Comparison of ENCODE assay signal across 8 mouse cellular contexts in genomic region chr11:33203383-33204328, GRCm38 (mm10). TPM values are rescaled to one million over a fixed set of nuclear protein-coding genes. Genes with fewer than 3 reads are reported as not detected.
DNase-seq lines count a peak whose midpoint lies in the region; ATAC-seq and TF ChIP-seq lines count a peak whose summit lies in the region.

Gene Tlx3, minus strand, starts transcription at chr11:33203589.

- TF ChIP-seq POLR2A in cerebellum, adult 2 months (IDR thresholded peaks at IDR 0.05; ENCODE audit: borderline replicate concordance, insufficient read depth, low read length), result peak; percentile 52; the same call in 1 of the 2 replicates

- H3K27ac ChIP-seq in lung, postnatal 0 days (ENCODE audit: low read length), result no peak within 1 kb of the TSS
- peak within 1 kb of the TSS; percentile 96 for H3K27ac ChIP-seq in cerebellum, adult 2 months (ENCODE audit: insufficient read depth, low read length)
- no peak within 1 kb of the TSS for H3K27ac ChIP-seq in forebrain, embryonic 14.5 days (ENCODE audit: low read depth, low read length)
- no peak within 1 kb of the TSS for H3K27ac ChIP-seq in intestine, postnatal 0 days (ENCODE audit: low read depth, low read length)
- no peak within 1 kb of the TSS for H3K27ac ChIP-seq in midbrain, postnatal 0 days (ENCODE audit: low read depth, low read length)

- peak; percentile 31 for DNase-seq in lung, postnatal 0 days (ENCODE audit: low spot score)
- no peak for DNase-seq in lung, adult 18-20 months
- peak; percentile 85 to 94 for DNase-seq in cerebellum, adult 2 months
- DNase-seq in forebrain, embryonic 14.5 days (ENCODE audit: low spot score), result peak; percentile 88
- peak; percentile 88 for DNase-seq in midbrain, postnatal 0 days (ENCODE audit: low spot score)
- DNase-seq in layer of hippocampus, adult 9-11 months, result no peak

- 0 out of 2 replicates have a peak, but pooled peaks have one; percentile 12 for ATAC-seq in lung, postnatal 0 days
- peak; percentile 67 for ATAC-seq in forebrain, embryonic 14.5 days
- ATAC-seq in intestine, postnatal 0 days, result peak; percentile 7; the same call in 1 of the 2 replicates
- ATAC-seq in midbrain, postnatal 0 days (ENCODE audit: low FRiP score), result no peak
- ATAC-seq in megakaryocyte progenitor cell, adult 5-6 weeks (replicated peaks; ENCODE audit: poor library complexity), result no peak

- H3K9ac ChIP-seq in lung, postnatal 0 days (replicated peaks; ENCODE audit: low read depth), result no peak within 1 kb of the TSS
- H3K9ac ChIP-seq in forebrain, embryonic 14.5 days (ENCODE audit: low read length), result peak within 1 kb of the TSS; percentile 25; the same call in 1 of the 2 replicates
- no peak within 1 kb of the TSS for H3K9ac ChIP-seq in intestine, postnatal 0 days (ENCODE audit: low read depth, low read length)
- H3K9ac ChIP-seq in midbrain, postnatal 0 days (replicated peaks; ENCODE audit: low read length, poor library complexity, severe bottlenecking), result no peak within 1 kb of the TSS

- peaks cover 72% of the 10 kb centered on the region for H3K27me3 ChIP-seq in lung, postnatal 0 days (replicated peaks; ENCODE audit: insufficient read depth, low read length)
- peaks cover 9% of the 10 kb centered on the region; the same call in 1 of the 2 replicates for H3K27me3 ChIP-seq in cerebellum, adult 2 months (ENCODE audit: control insufficient read depth, insufficient read depth, low read length)
- peaks cover 80% of the 10 kb centered on the region for H3K27me3 ChIP-seq in forebrain, embryonic 14.5 days (replicated peaks; ENCODE audit: control insufficient read depth, insufficient read depth, low read length)
- H3K27me3 ChIP-seq in intestine, postnatal 0 days (replicated peaks; ENCODE audit: control insufficient read depth, insufficient read depth, low read length), result peaks cover 87% of the 10 kb centered on the region
- peaks cover 70% of the 10 kb centered on the region for H3K27me3 ChIP-seq in midbrain, postnatal 0 days (ENCODE audit: insufficient read depth, low read length)

- no peaks in the 10 kb centered on the region for H3K36me3 ChIP-seq in lung, postnatal 0 days (ENCODE audit: insufficient read depth, low read length)
- no peaks in the 10 kb centered on the region for H3K36me3 ChIP-seq in forebrain, embryonic 14.5 days (ENCODE audit: control insufficient read depth, insufficient read depth, low read length)
- no peaks in the 10 kb centered on the region; the same call in 1 of the 2 replicates for H3K36me3 ChIP-seq in intestine, postnatal 0 days (ENCODE audit: control insufficient read depth, insufficient read depth)
- no peaks in the 10 kb centered on the region for H3K36me3 ChIP-seq in midbrain, postnatal 0 days (ENCODE audit: insufficient read depth, low read length)

- peaks cover 16% of the 10 kb centered on the region for H3K4me1 ChIP-seq in lung, postnatal 0 days (ENCODE audit: insufficient read depth, low read depth, low read length)
- peaks cover 10% of the 10 kb centered on the region; the same call in 1 of the 2 replicates for H3K4me1 ChIP-seq in cerebellum, adult 2 months (ENCODE audit: control insufficient read depth, insufficient read depth, low read length)
- H3K4me1 ChIP-seq in forebrain, embryonic 14.5 days (ENCODE audit: control insufficient read depth, insufficient read depth, low read length), result peaks cover 17% of the 10 kb centered on the region
- H3K4me1 ChIP-seq in intestine, postnatal 0 days (replicated peaks; ENCODE audit: control insufficient read depth, insufficient read depth, low read length), result peaks cover 5% of the 10 kb centered on the region; the same call in 1 of the 2 replicates
- H3K4me1 ChIP-seq in midbrain, postnatal 0 days (ENCODE audit: insufficient read depth, low read length), result no peaks in the 10 kb centered on the region

- TF ChIP-seq EP300 in lung, postnatal 0 days (IDR thresholded peaks at IDR 0.05), result no peak

- H3K4me2 ChIP-seq in lung, postnatal 0 days (replicated peaks; ENCODE audit: low read depth, low read length), result peak within 1 kb of the TSS; percentile 22
- H3K4me2 ChIP-seq in forebrain, embryonic 14.5 days (ENCODE audit: low read length), result peak within 1 kb of the TSS; percentile 52
- peak within 1 kb of the TSS; percentile 54 for H3K4me2 ChIP-seq in intestine, postnatal 0 days (replicated peaks; ENCODE audit: low read depth)
- no peak within 1 kb of the TSS for H3K4me2 ChIP-seq in midbrain, postnatal 0 days (ENCODE audit: low read depth, low read length, poor library complexity, severe bottlenecking)

- peak within 1 kb of the TSS; percentile 27 for H3K4me3 ChIP-seq in lung, postnatal 0 days (ENCODE audit: low read depth, low read length)
- peak within 1 kb of the TSS; percentile 56 for H3K4me3 ChIP-seq in cerebellum, adult 2 months (replicated peaks; ENCODE audit: insufficient read depth, low read depth, low read length)
- H3K4me3 ChIP-seq in forebrain, embryonic 14.5 days (ENCODE audit: low read depth, low read length), result peak within 1 kb of the TSS; percentile 29
- H3K4me3 ChIP-seq in intestine, postnatal 0 days (ENCODE audit: low read depth, low read length), result peak within 1 kb of the TSS; percentile 29
- peak within 1 kb of the TSS; percentile 13 for H3K4me3 ChIP-seq in midbrain, postnatal 0 days (ENCODE audit: low read depth, low read length)

- no peaks in the 10 kb centered on the region for H3K9me3 ChIP-seq in lung, postnatal 0 days (ENCODE audit: low read length)
- no peaks in the 10 kb centered on the region for H3K9me3 ChIP-seq in forebrain, embryonic 14.5 days (replicated peaks; ENCODE audit: control insufficient read depth, low read length)
- H3K9me3 ChIP-seq in intestine, postnatal 0 days (ENCODE audit: control insufficient read depth), result no peaks in the 10 kb centered on the region
- H3K9me3 ChIP-seq in midbrain, postnatal 0 days (ENCODE audit: low read length), result no peaks in the 10 kb centered on the region

- TF ChIP-seq CTCF in lung, postnatal 0 days (IDR thresholded peaks at IDR 0.05), result no peak
- TF ChIP-seq CTCF in cerebellum, adult 2 months (IDR thresholded peaks at IDR 0.05; ENCODE audit: borderline replicate concordance, insufficient read depth, low read depth, low read length), result no peak
- no peak for TF ChIP-seq CTCF in intestine, postnatal 0 days (IDR thresholded peaks at IDR 0.05; ENCODE audit: low read depth)
- TF ChIP-seq CTCF in midbrain, postnatal 0 days (IDR thresholded peaks at IDR 0.05), result no peak

- 1% methylated on average over 74 of the region's 81 CpGs for WGBS in lung, postnatal 0 days
- WGBS in cerebellum, adult 2 months, result 2% methylated on average over 81 of the region's 81 CpGs
- under 1% methylated on average over 81 of the region's 81 CpGs for WGBS in forebrain, embryonic 14.5 days
- 1% methylated on average over 77 of the region's 81 CpGs for whole genome bisulfite sequencing in intestine, postnatal 0 days
- WGBS in midbrain, postnatal 0 days, result 1% methylated on average over 75 of the region's 81 CpGs

RNA-seq across cellular contexts. Expression of gene Tlx3, which starts in this region (rescaled TPM):
- polyA plus RNA-seq in lung, postnatal 0 days (2015; fragmentation: Nextera tagmentation; extraction: Ambion mirVana), result not detected in 2 replicates
- polyA plus RNA-seq in cerebellum, adult 2 months (2012; rRNA removed), result 12.4 and 14.3 TPM in 2 replicates
- polyA plus RNA-seq in forebrain, embryonic 14.5 days (2014; fragmentation: Nextera tagmentation; extraction: Ambion mirVana), result not detected in 2 replicates
- polyA plus RNA-seq in intestine, postnatal 0 days (2015; fragmentation: Nextera tagmentation; extraction: Ambion mirVana), result not detected in 2 replicates
- total RNA-seq in midbrain, postnatal 0 days (2014; rRNA removed), result 2.5 and 7.2 TPM in 2 replicates
- polyA plus RNA-seq in midbrain, postnatal 0 days (2015; fragmentation: Nextera tagmentation; extraction: Ambion mirVana), result 0.22 TPM in 1 of 2 replicates, not detected in the other
- not detected in 2 replicates for total RNA-seq in megakaryocyte progenitor cell, adult 5-6 weeks (2015)
- not detected in 2 replicates for total RNA-seq in megakaryocyte progenitor cell, adult 5-6 weeks (2017)

Comparison
In these comparisons a context has a peak if more than half of its experiments do, and no peak if none do; other contexts are left out.
1. RNA of gene Tlx3 (polyA plus RNA-seq): 12.4 to 14.3 TPM in cerebellum, adult 2 months; 0.22 TPM in midbrain, postnatal 0 days, not detected in intestine, postnatal 0 days, not detected in lung, postnatal 0 days and not detected in forebrain, embryonic 14.5 days; every median in the first group is over 10 times any median in the second.
2. Peak in DNase-seq, ATAC-seq, H3K4me3 ChIP-seq and H3K4me2 ChIP-seq in lung, postnatal 0 days; RNA of the gene not detected or under 1 TPM.
3. Peak in DNase-seq, ATAC-seq, H3K4me3 ChIP-seq, H3K9ac ChIP-seq and H3K4me2 ChIP-seq in forebrain, embryonic 14.5 days; RNA of the gene not detected or under 1 TPM.
4. Peak in ATAC-seq, H3K4me3 ChIP-seq and H3K4me2 ChIP-seq in intestine, postnatal 0 days; RNA of the gene not detected or under 1 TPM.
5. DNase-seq: peak in cerebellum, adult 2 months (2 of 2) and midbrain, postnatal 0 days (single experiment); none in lung, adult 18-20 months (0 of 2) and layer of hippocampus, adult 9-11 months (single experiment).
6. Peak in every context shown above with its lines, with median percentiles within 50 percentile points of each other: H3K4me3 ChIP-seq.